Mouse (Mus musculus): ENCODE measurements around the gene Wfikkn1.

Wfikkn1 gene

DNA sequence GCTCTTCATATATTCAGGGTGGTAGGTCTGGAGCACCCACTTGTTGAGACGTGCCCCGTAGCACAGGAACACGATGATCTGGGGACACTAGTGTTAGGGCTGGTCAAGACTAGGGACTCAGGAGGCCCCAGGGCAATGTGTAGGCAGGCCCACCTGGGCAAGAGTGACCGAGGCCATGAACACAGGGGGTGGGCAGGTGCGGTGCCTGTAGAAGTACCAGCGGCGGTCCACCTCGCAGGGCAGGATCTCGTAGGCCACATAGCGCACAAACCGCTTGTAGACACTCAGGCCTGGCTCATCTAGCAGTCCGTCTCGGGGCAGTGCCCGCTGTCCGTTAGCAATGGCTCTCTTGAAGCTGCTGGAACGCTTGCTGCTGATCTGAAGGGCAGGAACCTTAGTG is 44.8 kb downstream of the Wfikkn1 start:
- DNase-seq, result no peak

DNA sequence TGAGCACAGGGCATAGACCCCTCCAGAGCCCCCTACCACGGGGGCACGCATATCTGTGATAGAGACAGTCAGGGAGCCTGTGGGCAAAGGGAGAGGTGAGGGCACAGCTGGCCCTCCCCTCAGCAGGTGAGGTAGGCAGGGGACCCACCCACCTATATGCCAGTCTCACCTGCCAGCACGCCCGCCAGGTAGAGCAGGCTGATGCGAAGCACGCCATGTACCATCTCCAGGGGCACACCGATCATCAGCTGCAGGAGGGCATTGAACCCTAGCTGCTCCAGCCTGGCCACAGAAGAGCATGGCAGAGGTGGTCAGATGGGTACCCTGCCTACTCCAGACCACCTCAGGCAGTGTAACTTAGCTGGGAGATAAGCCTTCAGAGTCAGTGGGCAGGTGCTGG is 45.4 kb downstream of the Wfikkn1 start:
- DNase-seq, result no peak

DNA sequence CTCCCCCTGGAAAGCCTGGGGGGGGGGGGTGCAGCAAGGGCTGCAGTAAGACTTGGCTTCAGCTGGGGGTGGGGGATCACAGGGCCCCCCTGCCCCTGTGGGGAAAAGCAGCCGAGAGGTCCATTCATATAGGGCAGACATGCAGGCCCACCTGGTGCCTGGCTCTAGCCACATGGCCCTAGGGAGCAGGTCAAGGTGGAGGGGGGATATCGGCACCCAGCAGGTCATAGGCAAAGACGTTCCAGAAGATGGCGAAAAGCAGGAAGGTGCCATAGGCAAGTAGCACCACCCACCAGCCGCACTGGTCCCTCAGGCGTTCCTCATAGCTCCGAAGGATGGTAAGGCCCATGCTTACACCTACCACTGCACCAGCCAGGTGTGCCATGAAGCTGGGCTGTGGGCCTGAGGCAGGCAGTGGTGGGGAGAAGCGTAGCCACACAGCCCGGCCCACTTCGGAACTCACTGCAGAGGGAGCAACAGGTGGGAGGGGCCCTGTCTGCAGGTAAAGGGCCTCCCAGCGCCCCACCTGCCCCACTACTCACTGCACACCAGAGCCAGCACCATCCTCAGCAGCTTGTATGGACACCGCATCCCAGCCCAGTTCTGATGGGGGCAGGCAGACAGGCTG is 45.9 kb downstream of the Wfikkn1 start:
- no peak for DNase-seq

DNA sequence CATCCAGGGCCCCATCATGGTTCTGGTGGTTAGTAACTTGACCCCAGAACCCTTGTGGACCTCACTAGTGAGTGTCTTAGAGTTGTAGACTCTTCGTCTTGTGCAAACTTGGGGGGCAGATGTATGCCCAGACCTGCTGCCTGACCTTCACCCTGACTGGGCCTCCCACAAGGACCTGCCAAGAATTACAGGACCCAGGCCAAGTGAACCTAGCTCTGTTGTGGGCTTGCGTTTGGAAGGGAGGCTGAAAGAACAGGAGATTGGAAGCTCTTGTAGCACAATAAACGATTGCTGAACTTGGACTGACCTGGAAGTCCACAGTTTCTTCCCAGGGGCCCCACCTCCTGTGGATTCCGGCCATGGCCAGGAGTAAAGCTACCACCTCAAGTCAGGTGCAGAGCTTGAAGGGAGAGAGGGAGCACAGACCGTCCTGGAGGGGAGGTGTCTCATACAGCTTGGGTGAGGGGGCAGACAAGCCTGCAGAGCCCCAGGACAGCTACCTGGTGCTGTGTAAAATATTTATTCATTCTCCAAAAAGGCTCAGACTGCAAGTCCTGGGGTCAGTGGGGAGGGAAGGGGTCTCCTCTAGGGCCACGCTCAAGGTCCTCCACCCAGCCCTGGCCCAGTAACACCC is 46.6 kb downstream of the Wfikkn1 start:
- no peak for DNase-seq

DNA sequence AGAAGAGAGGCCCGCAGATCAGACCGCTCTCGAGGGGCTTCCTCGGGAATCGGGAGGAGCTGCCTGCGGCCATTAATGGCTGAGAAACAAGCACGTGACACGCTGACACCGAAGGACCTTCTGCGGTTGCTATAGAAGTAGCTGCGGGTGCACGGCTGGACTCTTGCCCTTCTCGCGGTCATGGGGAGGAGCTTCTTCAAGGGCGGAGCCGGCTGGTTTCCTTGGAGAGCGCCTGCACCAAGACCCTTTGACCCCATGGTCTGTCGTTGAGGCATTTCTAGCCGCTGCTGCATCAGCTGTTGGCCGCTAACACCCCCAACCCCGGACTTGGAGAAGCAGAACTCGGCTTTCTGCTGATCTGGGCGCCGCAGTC is 47.4 kb downstream of the Wfikkn1 start, which contains the start of gene Stub1:
TSS of gene Stub1 (minus strand) at position 114 of the 373 bp plus-strand sequence.
- peak; percentile 94 for DNase-seq

DNA sequence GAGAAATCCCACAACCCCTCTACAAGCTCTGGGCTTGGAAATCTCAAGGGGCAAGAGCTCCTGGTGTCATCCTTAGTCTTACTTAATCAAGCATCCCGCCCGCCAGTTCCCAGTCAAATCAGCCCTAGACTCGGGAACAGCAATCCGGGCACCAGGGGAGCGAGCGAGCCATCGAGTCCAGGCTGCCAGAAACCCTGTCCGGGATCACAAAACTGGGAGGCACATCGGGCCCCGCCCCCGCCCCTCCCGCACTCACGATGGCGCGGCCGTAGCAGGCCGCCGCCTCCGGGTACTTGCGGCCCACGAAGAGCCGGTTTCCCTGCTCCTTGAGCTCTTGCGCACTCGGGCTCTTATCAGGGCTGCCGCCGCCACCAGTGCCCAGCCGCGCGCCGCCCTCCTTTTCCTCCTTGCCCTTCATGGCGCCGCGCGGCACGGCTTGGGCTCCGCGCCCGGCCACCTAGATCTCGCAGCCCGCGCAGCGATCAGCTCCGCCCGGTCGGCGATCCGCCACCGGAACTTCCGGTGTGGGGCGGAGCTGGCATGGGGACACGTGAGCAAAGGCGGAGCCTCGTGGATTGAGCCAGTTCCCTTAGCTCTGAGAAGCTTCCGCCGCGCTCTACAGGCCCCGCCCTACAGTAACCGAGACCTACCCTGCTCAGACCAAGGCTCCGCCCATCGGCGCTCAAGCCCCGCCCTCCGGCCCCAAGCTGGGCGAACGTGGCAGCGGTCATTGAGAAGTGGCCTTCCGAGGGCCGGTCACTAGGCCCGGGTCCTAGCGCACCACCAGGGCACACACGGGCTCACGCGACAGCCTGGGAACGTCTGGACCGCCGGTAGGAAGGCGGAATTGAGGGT is 48.0 kb downstream of the Wfikkn1 start:
- DNase-seq, result peak; percentile 100

DNA sequence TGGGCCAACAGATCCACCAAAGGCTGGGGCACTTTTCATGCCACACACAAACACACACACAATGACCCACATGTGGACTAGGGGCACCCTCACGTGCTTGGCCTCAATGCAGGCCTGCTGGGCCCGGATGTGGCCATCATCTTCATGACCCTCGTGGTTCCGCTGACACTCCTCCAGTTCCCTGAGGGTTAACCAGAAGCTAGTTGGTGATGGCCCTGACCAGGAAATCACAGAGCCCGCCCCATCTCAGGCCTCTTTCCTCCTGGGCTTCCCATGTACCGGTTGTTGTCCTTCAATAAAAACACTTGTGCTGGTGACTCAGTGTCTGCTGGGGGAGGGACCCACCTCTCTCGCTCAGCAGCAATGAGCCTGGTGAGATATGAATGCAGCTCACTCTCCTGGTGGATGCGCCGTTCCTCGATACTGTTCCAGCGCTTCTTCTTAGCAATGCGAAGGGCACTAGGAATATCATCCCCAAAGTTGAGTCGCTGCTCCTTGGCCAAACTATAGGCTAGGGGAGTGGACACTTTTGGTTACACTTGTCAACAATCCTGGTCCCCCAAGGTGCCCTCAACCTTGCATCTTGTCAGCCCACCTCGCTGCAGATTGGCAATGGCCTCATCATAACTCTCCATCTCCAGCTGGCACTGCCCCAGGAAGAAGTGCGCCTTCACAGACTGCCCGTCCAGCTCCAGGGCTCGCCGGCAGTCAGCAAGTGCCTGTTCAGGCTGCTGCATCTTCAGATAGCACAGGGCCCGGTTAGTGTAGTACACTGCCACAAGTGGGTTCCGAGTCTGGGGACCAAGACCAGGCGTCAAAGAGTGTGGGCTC is 49.0 kb downstream of the Wfikkn1 start:
- DNase-seq, result no peak

DNA sequence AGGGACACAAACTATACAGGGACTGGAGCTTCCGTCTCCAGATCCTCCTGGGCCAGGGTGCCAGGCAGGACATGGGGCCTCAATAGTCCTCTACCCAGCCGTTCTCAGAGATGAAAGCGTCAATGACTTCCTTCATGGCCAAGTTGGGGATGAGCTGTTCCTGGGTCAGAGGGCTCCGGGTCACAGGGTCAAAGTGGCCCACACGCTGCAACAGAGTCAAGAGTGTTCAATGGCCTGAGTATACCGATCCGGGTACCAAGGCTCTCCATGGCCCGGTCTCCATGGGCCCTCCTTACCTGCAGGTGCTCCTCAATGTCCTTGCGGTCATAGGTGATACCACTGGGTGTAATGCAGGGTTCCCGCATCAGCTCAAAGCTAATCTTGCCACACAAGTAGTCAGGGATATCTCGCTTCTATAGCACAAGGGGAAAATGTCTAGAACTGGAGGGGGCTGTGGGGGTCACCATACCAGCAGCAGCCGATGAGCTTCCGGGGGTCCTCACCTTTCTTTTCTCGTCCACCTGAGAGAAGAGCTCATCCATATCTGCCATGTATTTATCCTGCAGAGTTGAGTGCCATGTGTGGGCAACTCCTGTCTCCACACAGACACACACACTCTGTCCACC is 49.7 kb downstream of the Wfikkn1 start:
- no peak for DNase-seq

DNA sequence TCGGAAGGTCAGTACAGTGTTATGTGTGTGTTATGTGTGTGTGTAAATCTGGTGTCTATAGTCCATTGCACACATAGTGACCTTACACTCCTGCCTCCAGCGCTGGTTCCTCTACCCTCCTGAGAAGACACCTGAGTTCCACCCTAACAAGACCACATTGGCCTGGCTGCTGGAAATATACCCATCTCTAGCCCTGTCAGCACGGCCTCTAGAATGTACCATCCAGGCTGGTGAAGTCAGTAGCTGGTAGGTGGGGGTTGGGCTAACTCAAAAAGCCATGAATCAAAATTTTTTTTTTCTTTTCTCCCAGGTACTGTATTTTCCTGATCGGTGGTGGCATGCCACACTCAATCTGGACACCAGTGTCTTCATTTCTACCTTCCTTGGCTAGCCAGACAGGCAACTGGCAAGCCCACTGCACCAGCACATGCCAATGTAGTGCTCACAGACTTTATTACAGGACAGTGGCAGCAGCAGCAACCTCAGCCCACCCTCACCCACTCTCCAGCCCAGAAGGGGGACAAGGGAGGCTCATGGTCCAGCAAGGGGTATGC is 50.4 kb downstream of the Wfikkn1 start:
- DNase-seq, result no peak

DNA sequence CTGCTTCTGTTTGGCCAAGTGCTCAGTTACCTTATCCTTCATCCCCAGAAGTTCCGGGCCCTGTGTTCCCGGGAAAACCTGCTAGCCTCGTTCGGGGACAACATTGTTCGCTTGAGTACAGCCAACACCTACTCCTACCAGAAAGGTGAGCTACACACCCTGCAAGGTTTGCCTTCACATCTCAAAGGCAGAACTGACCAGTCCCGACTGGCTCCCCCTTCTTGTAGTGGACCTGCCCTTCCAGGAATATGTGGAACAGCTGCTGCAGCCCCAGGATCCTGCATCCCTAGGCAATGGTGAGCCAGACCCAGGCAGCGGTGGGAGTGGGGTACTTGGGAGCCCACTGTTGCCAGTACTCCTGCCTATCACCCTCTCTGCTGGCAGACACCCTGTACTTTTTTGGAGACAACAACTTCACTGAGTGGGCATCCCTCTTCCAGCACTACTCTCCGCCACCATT is 51.1 kb downstream of the Wfikkn1 start:
- DNase-seq, result no peak

DNA sequence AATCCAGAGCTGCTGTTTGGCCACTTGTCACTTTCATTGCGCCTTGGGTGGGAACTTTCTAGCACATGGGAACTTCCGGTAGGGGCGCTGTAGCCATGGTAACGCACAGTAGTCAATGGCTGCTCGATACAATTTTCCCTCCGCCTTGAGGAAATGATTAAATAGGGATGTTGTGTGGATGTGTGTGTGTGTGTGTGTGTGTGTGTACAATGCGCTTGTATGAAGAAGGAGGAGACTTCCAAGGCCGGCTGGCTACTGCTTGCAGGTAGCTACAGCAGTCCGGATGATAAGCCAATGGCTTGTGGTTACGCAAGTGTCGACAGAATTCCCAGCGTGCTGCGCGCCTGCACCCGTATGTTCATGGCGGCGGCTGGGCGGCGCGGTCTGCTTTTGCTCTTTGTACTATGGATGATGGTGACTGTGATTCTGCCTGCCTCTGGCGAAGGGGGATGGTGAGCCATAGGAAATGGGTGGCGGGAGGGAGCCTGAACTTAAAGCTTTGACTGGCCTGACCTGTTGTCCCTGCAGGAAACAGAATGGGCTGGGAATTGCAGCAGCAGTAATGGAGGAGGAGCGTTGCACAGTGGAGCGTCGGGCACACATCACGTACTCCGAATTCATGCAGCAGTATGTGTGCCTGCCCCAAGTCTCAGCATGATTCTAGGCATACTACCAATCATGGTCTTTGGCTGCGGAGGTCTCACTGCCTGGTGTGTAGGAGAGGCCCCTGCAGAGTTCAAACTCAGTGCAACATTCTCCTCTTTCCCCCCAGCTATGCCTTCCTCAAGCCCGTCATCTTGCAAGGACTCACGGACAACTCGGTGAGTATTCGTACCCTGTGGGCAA is 51.7 kb downstream of the Wfikkn1 start, which contains the start of gene Jmjd8:
TSS of gene Jmjd8 (plus strand) at position 156 of the 846 bp plus-strand sequence.
- peak; percentile 87 for DNase-seq

DNA sequence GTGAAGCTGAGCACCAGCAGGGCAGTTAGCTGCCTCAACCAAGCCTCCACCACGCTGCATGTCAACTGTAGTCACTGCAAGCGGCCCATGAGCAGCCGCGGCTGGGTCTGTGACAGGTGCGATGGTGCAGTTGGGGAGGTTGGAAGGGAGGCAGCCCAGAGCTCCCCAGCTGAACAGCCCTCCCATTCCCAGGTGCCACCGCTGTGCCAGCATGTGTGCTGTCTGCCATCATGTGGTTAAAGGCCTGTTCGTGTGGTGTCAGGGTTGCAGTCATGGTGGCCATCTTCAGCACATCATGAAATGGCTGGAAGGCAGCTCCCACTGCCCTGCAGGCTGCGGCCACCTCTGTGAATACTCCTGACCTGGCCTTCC is 52.4 kb downstream of the Wfikkn1 start:
- DNase-seq, result no peak

Data from layer of hippocampus, adult 9-11 months (tissue).